Mouse (Mus musculus) lung, postnatal 0 days (tissue): ENCODE measurements around the gene Mb21d2.

Experiments
- CTCF ChIP-seq: IDR thresholded peaks from 2 replicates; pipeline ENCODE4 v1.5.1; 2016; ENCODE audit warnings: antibody characterized with exemption, mild to moderate bottlenecking
- EP300 ChIP-seq: IDR thresholded peaks from 2 replicates; pipeline ENCODE4 v1.6.1; 2016; ENCODE audit warnings: antibody characterized with exemption, mild to moderate bottlenecking, control low read depth

GRCm38 (mm10) chr16:28930426-28930825 lies 953 bp upstream of the Mb21d2 start:
- TF ChIP-seq CTCF (no peak), EP300 (no peak)
